Mouse (Mus musculus) cerebellum, adult 9-10 months (tissue): ENCODE results near the gene Rbm28.

Experiments used
- DNase-seq: peaks from one replicate; pipeline ENCODE4 v3.0.0; 2022

The Rbm28 gene

GRCm38 (mm10) chr6:29143608-29144007, 21.2 kb downstream of the Rbm28 start:
- peak; percentile 71 for DNase-seq

GRCm38 (mm10) chr6:29137441-29137840, 27.4 kb downstream of the Rbm28 start:
- no peak for DNase-seq

GRCm38 (mm10) chr6:29133100-29133499, 31.7 kb downstream of the Rbm28 start:
- no peak for DNase-seq

GRCm38 (mm10) chr6:29126878-29127426, 37.9 kb downstream of the Rbm28 start:
- no peak for DNase-seq

GRCm38 (mm10) chr6:29119990-29120389, 44.8 kb downstream of the Rbm28 start:
- peak; percentile 17 for DNase-seq

GRCm38 (mm10) chr6:29118963-29119362, 45.8 kb downstream of the Rbm28 start:
- no peak for DNase-seq

- no peak for DNase-seq
Observed at GRCm38 (mm10) chr6:29118231-29118630, 46.6 kb downstream of the Rbm28 start.

- DNase-seq: peak; percentile 9
Observed at GRCm38 (mm10) chr6:29117417-29118104, 47.2 kb downstream of the Rbm28 start.

GRCm38 (mm10) chr6:29115756-29116155, 49.0 kb downstream of the Rbm28 start:
- DNase-seq: no peak

- no peak for DNase-seq
Observed at GRCm38 (mm10) chr6:29111501-29111900, 53.3 kb downstream of the Rbm28 start.

GRCm38 (mm10) chr6:29108376-29108775, 56.4 kb downstream of the Rbm28 start:
- no peak for DNase-seq

- no peak for DNase-seq
Observed at GRCm38 (mm10) chr6:29101248-29101864, 63.5 kb downstream of the Rbm28 start.

GRCm38 (mm10) chr6:29100423-29100822, 64.4 kb downstream of the Rbm28 start:
- no peak for DNase-seq

GRCm38 (mm10) chr6:29099536-29100170, 65.2 kb downstream of the Rbm28 start:
- no peak for DNase-seq

- DNase-seq: no peak
Observed at GRCm38 (mm10) chr6:29092904-29093303, 71.9 kb downstream of the Rbm28 start.

GRCm38 (mm10) chr6:29092234-29092633, 72.6 kb downstream of the Rbm28 start:
- no peak for DNase-seq

GRCm38 (mm10) chr6:29087921-29088709, 76.7 kb downstream of the Rbm28 start:
- no peak for DNase-seq

GRCm38 (mm10) chr6:29084401-29084800, 80.4 kb downstream of the Rbm28 start:
- DNase-seq: no peak

GRCm38 (mm10) chr6:29082776-29083354, 81.9 kb downstream of the Rbm28 start:
- no peak for DNase-seq

GRCm38 (mm10) chr6:29081826-29082363, 82.9 kb downstream of the Rbm28 start:
- no peak for DNase-seq

GRCm38 (mm10) chr6:29079291-29079690, 85.5 kb downstream of the Rbm28 start:
- no peak for DNase-seq

GRCm38 (mm10) chr6:29074133-29074469, 90.7 kb downstream of the Rbm28 start:
- DNase-seq: peak; percentile 34
